Mouse (Mus musculus) heart, embryonic 14.5 days (tissue): ENCODE measurements around the gene Tgfb3. TPM values are rescaled to one million over a fixed set of nuclear protein-coding genes. Genes with fewer than 3 reads are reported as not detected.
A peak's percentile ranks its signal among the peaks of the same experiment; 100 is the strongest.

ENCODE experiments used
- ATAC-seq: fragments of 200-750 bp; cut with Nextera tagmentation; 2 replicates; pipeline ENCODE4 v1.8.0; 2017; ENCODE audit warnings: low read depth, moderate TSS enrichment; ENCODE audit not compliant: insufficient number of reproducible peaks, insufficient read depth, low FRiP score
- H3K27ac ChIP-seq, 2 experiments: fragments of 200-500 bp in 1 of 2; fragments of 300-500 bp in 1 of 2; sonication (generic) in 1 of 2; replicated peaks in 1 of 2; 2 replicates each; pipeline ENCODE4 v1.5.1; 2012 to 2014; ENCODE audit warnings: low read depth in 2 of 2, low read length in 2 of 2, control low read depth in 1 of 2, mild to moderate bottlenecking in 1 of 2, mixed read lengths in 1 of 2; ENCODE audit not compliant: control insufficient read depth in 1 of 2, insufficient read depth in 1 of 2
- H3K27me3 ChIP-seq: fragments of 300-500 bp; sonication (generic); 2 replicates; pipeline ENCODE4 v1.6.1; 2014; ENCODE audit warnings: mild to moderate bottlenecking, low read length, control low read depth; ENCODE audit not compliant: control insufficient read depth, insufficient read depth
- H3K36me3 ChIP-seq: fragments of 300-500 bp; sonication (generic); 2 replicates; pipeline ENCODE4 v1.6.1; 2014; ENCODE audit warnings: mild to moderate bottlenecking, control low read depth, low read length, mixed read lengths; ENCODE audit not compliant: control insufficient read depth, insufficient read depth
- H3K4me1 ChIP-seq, 2 experiments: fragments of 200-500 bp in 1 of 2; fragments of 300-500 bp in 1 of 2; sonication (generic) in 1 of 2; 2 replicates each; pipeline ENCODE4 v1.6.1; 2012 to 2014; ENCODE audit warnings: low read length in 2 of 2, control low read depth in 1 of 2, mixed read lengths in 1 of 2; ENCODE audit not compliant: control insufficient read depth in 2 of 2, insufficient read depth in 2 of 2
- H3K4me2 ChIP-seq: fragments of 300-500 bp; sonication (generic); 2 replicates; pipeline ENCODE4 v1.6.1; 2014; ENCODE audit warnings: mild to moderate bottlenecking, low read length
- H3K4me3 ChIP-seq, 2 experiments: fragments of 200-500 bp in 1 of 2; fragments of 300-500 bp in 1 of 2; sonication (generic) in 1 of 2; 2 replicates each; pipeline ENCODE4 v1.5.1; 2012 to 2014; ENCODE audit warnings: low read length in 2 of 2, mild to moderate bottlenecking in 2 of 2, control low read depth in 1 of 2, low read depth in 1 of 2, moderate library complexity in 1 of 2; ENCODE audit not compliant: control insufficient read depth in 1 of 2, insufficient read depth in 1 of 2
- H3K9ac ChIP-seq: fragments of 300-500 bp; sonication (generic); 2 replicates; pipeline ENCODE4 v1.6.1; 2014; ENCODE audit warnings: mild to moderate bottlenecking, low read length
- H3K9me3 ChIP-seq: fragments of 300-500 bp; sonication (generic); 2 replicates; pipeline ENCODE4 v1.6.1; 2016; ENCODE audit warnings: low read length, control low read depth; ENCODE audit not compliant: control insufficient read depth
- WGBS: fragments of 180-500 bp; shearing (Covaris S2); extraction: QIAGEN DNeasy Blood & Tissue Kit; methylation state at CpG from one replicate; pipeline ENCODE4 v1.1.7; 2014; 5-methylcytosine and 5-hydroxymethylcytosine counted together
- polyA plus RNA-seq: library from polyadenylated mRNA; unstranded; fragments of >200 nt; fragmentation: Nextera tagmentation; extraction: Ambion mirVana; gene quantifications from 2 replicates; pipeline ENCODE4 v1.2.1, GENCODE M21; 2014

Gene Tgfb3
- polyA plus RNA-seq, 1 experiment from 2014 or later = 14.7 TPM

GRCm38 (mm10) chr12:86082481-86083012, 3.7 kb upstream of the Tgfb3 start, which contains the start of gene Ift43:
Gene Ift43, plus strand, starts transcription at chr12:86082541.
- peak within 1 kb of the TSS; percentile 80 for H3K9ac ChIP-seq
- peak within 1 kb of the TSS; percentile 54 to 55; a peak in 2 of 4 replicates for H3K27ac ChIP-seq
- peaks cover 19 to 31% of the 10 kb centered on the region in 2 experiments for H3K4me1 ChIP-seq
- WGBS = under 1% methylated on average over 35 of the region's 35 CpGs
- H3K27me3 ChIP-seq = no peaks in the 10 kb centered on the region
- no peak; the same call in 1 of the 2 replicates for ATAC-seq
- H3K9me3 ChIP-seq = no peaks in the 10 kb centered on the region
- peaks cover 15% of the 10 kb centered on the region for H3K36me3 ChIP-seq
- H3K4me3 ChIP-seq = peak within 1 kb of the TSS; percentile 79 to 92
- peak within 1 kb of the TSS; percentile 87 for H3K4me2 ChIP-seq

- Histone ChIP-seq H3K9me3 (no peaks in the 10 kb centered on the region), H3K4me1 (peaks cover 13 to 34% of the 10 kb centered on the region in 2 experiments), H3K36me3 (no peaks in the 10 kb centered on the region), H3K9ac (peak overlapping the region; percentile 78), H3K4me2 (peak overlapping the region; percentile 74), H3K27ac (peak overlapping the region; percentile 94 to 95), H3K4me3 (peak overlapping the region; percentile 51 to 72), H3K27me3 (no peaks in the 10 kb centered on the region)
- 1% methylated on average over 31 of the region's 31 CpGs for WGBS
- peak; percentile 75 for ATAC-seq
Observed at GRCm38 (mm10) chr12:86079202-86079667, 394 bp upstream of the Tgfb3 start.

GRCm38 (mm10) chr12:86078176-86078552, 677 bp downstream of the Tgfb3 start:
- no peak for ATAC-seq
- H3K27ac ChIP-seq = peak overlapping the region; percentile 94 to 95
- 15% methylated on average over 9 of the region's 9 CpGs for WGBS
- H3K4me2 ChIP-seq = peak overlapping the region; percentile 74
- H3K27me3 ChIP-seq = no peaks in the 10 kb centered on the region
- H3K4me3 ChIP-seq = peak overlapping the region; percentile 51 to 72
- H3K9me3 ChIP-seq = no peaks in the 10 kb centered on the region
- peaks cover 13 to 32% of the 10 kb centered on the region in 2 experiments for H3K4me1 ChIP-seq
- no peaks in the 10 kb centered on the region for H3K36me3 ChIP-seq
- peak overlapping the region; percentile 78 for H3K9ac ChIP-seq

GRCm38 (mm10) chr12:86077736-86078135, 1.1 kb downstream of the Tgfb3 start:
- H3K4me1 ChIP-seq = peaks cover 10 to 28% of the 10 kb centered on the region in 2 experiments
- H3K27ac ChIP-seq = peak overlapping the region; percentile 25 to 94; a peak in 2 of 4 replicates
- no peaks in the 10 kb centered on the region for H3K27me3 ChIP-seq
- no peaks in the 10 kb centered on the region for H3K9me3 ChIP-seq
- no peaks in the 10 kb centered on the region for H3K36me3 ChIP-seq
- peak overlapping the region; percentile 74 for H3K4me2 ChIP-seq
- no peak for ATAC-seq
- WGBS = 24% methylated on average over 11 of the region's 11 CpGs
- H3K4me3 ChIP-seq = peak overlapping the region; percentile 51 to 72
- H3K9ac ChIP-seq = peak overlapping the region; percentile 78

GRCm38 (mm10) chr12:86077322-86077721, 1.5 kb downstream of the Tgfb3 start:
- WGBS = 43% methylated on average over 8 of the region's 8 CpGs
- peak overlapping the region in 1 of 2 experiments; percentile 94; a peak in 2 of 4 replicates for H3K27ac ChIP-seq

GRCm38 (mm10) chr12:86076321-86076901, 2.4 kb downstream of the Tgfb3 start:
- no peaks in the 10 kb centered on the region for H3K27me3 ChIP-seq
- WGBS = 11% methylated on average over 13 of the region's 13 CpGs
- no peaks in the 10 kb centered on the region for H3K36me3 ChIP-seq
- peak overlapping the region; percentile 51 to 72 for H3K4me3 ChIP-seq
- H3K9ac ChIP-seq = peak overlapping the region; percentile 78
- no peaks in the 10 kb centered on the region for H3K9me3 ChIP-seq
- no peak overlapping the region for H3K27ac ChIP-seq
- peak overlapping the region; percentile 74 for H3K4me2 ChIP-seq
- H3K4me1 ChIP-seq = peaks cover 10 to 25% of the 10 kb centered on the region in 2 experiments
- ATAC-seq = no peak

More at GRCm38 (mm10) chr12:86077322-86077721, 1.5 kb downstream of the Tgfb3 start:
- Histone ChIP-seq H3K9me3 (no peaks in the 10 kb centered on the region), H3K36me3 (no peaks in the 10 kb centered on the region), H3K9ac (peak overlapping the region; percentile 78), H3K27me3 (no peaks in the 10 kb centered on the region), H3K4me1 (peaks cover 10 to 28% of the 10 kb centered on the region in 2 experiments), H3K4me3 (peak overlapping the region; percentile 51 to 72), H3K4me2 (peak overlapping the region; percentile 74)
- ATAC-seq = no peak

- H3K9ac ChIP-seq = no peak overlapping the region
- no peaks in the 10 kb centered on the region for H3K27me3 ChIP-seq
- no peak for ATAC-seq
- no peaks in the 10 kb centered on the region for H3K36me3 ChIP-seq
- WGBS = 84% methylated on average over 7 of the region's 7 CpGs
- peaks cover 10 to 25% of the 10 kb centered on the region in 2 experiments for H3K4me1 ChIP-seq
- peak overlapping the region; percentile 74 for H3K4me2 ChIP-seq
- H3K27ac ChIP-seq = no peak overlapping the region
- no peak overlapping the region for H3K4me3 ChIP-seq
- no peaks in the 10 kb centered on the region for H3K9me3 ChIP-seq
Observed at GRCm38 (mm10) chr12:86075358-86075757, 3.5 kb downstream of the Tgfb3 start.
